Mouse (Mus musculus) heart, adult 2 months (tissue): Measurements from ENCODE around the gene Iscu. TPM values are rescaled to one million over a fixed set of nuclear protein-coding genes. Genes with fewer than 3 reads are reported as not detected.
"Not testable (repeated sequence)": the region's sequence is repeated elsewhere in the genome, so short reads cannot be mapped to it uniquely, and the experiment has no call there.

Source experiments
- DNase-seq, 2 experiments: peaks; one replicate each; pipeline ENCODE4 v3.0.0; 2021
- H3K27ac ChIP-seq: fragments of 200-600 bp; 2 replicates; pipeline ENCODE4 v1.8.1; 2022
- H3K27me3 ChIP-seq: fragments of 200-500 bp; 2 replicates; pipeline ENCODE4 v1.6.1; 2012; ENCODE audit warnings: mild to moderate bottlenecking, low read length, inconsistent platforms, mixed read lengths; ENCODE audit not compliant: control insufficient read depth, insufficient read depth
- H3K36me3 ChIP-seq: fragments of 200-500 bp; 2 replicates; pipeline ENCODE4 v1.6.1; 2012; ENCODE audit warnings: low read length, inconsistent platforms; ENCODE audit not compliant: control insufficient read depth, insufficient read depth
- H3K4me1 ChIP-seq: fragments of 200-500 bp; 2 replicates; pipeline ENCODE4 v1.6.1; 2011; ENCODE audit warnings: low read length; ENCODE audit not compliant: control insufficient read depth, insufficient read depth
- H3K4me3 ChIP-seq: fragments of 200-600 bp; 2 replicates; pipeline ENCODE4 v1.8.1; 2022
- H3K79me2 ChIP-seq: fragments of 200-500 bp; replicated peaks from 2 replicates; pipeline ENCODE4 v1.6.1; 2012; ENCODE audit warnings: mild to moderate bottlenecking, inconsistent platforms, low read length, moderate library complexity, mixed read lengths; ENCODE audit not compliant: control insufficient read depth, insufficient read depth
- H3K9ac ChIP-seq: fragments of 200-500 bp; 2 replicates; pipeline ENCODE4 v1.6.1; 2012; ENCODE audit warnings: low read depth, mild to moderate bottlenecking, control low read depth, inconsistent platforms, low read length, mixed read lengths
- CTCF ChIP-seq: fragments of 200-600 bp; IDR thresholded peaks from 2 replicates; pipeline ENCODE4 v1.8.1; 2022; ENCODE audit warnings: antibody characterized with exemption, mild to moderate bottlenecking, moderate library complexity
- EP300 ChIP-seq: fragments of 200-500 bp; IDR thresholded peaks from 2 replicates; pipeline ENCODE4 v1.6.1; 2011; ENCODE audit warnings: low read depth, low read length, control low read depth; ENCODE audit not compliant: insufficient read depth
- POLR2A ChIP-seq: fragments of 200-500 bp; IDR thresholded peaks from 2 replicates; pipeline ENCODE4 v1.6.1; 2011; ENCODE audit warnings: mild to moderate bottlenecking, low read depth, low read length, control low read depth; ENCODE audit not compliant: insufficient read depth
- WGBS: fragments of 180-500 bp; shearing (Covaris S2); methylation state at CpG from one replicate; pipeline ENCODE4 v1.1.7; 2018; 5-methylcytosine and 5-hydroxymethylcytosine counted together
- intact Hi-C: fragments of 180-260 bp; cut with DNase I; formaldehyde crosslinking; loops from one replicate; pipeline ENCODE4 v1.15.1; 2025
- polyA plus RNA-seq: library from polyadenylated mRNA; depleted of rRNA; stranded (reverse); fragments of >200 nt; gene quantifications from 2 replicates; pipeline ENCODE4 v1.2.3, GENCODE M21; 2012
- total RNA-seq, 2 experiments: library from RNA; stranded (reverse); gene quantifications; 2 replicates each; pipeline ENCODE4 v1.2.3; 2021

The Iscu gene
- total and polyA plus RNA-seq, 3 experiments: 168 to 202 (median 176) TPM

- WGBS: 8% methylated on average over 12 of the region's 12 CpGs
- intact Hi-C loops: no loop called here
- Histone ChIP-seq H3K4me3 (no peak overlapping the region), H3K9ac (no peak overlapping the region), H3K36me3 (no peaks in the 10 kb centered on the region), H3K27me3 (no peaks in the 10 kb centered on the region), H3K27ac (peak overlapping the region; percentile 36), H3K4me1 (no peaks in the 10 kb centered on the region), H3K79me2 (no peaks in the 10 kb centered on the region)
- DNase-seq: peak; percentile 64 to 77
- 0 out of 2 replicates have a peak, but pooled peaks have one; percentile 10 for TF ChIP-seq EP300
- TF ChIP-seq POLR2A: no peak
- no peak for TF ChIP-seq CTCF
Observed at GRCm38 (mm10) chr5:113783581-113784001, 11.0 kb downstream of the Iscu start.

GRCm38 (mm10) chr5:113784104-113784503 is 11.6 kb downstream of the Iscu start:
- WGBS: 39% methylated on average over 3 of the region's 3 CpGs
- H3K9ac ChIP-seq, DNase-seq: not testable (repeated sequence)

GRCm38 (mm10) chr5:113786985-113787384 is 14.4 kb downstream of the Iscu start:
- no peak for TF ChIP-seq CTCF
- no peak for TF ChIP-seq EP300
- TF ChIP-seq POLR2A: no peak
- Histone ChIP-seq H3K9ac (no peak overlapping the region), H3K36me3 (no peaks in the 10 kb centered on the region), H3K27me3 (no peaks in the 10 kb centered on the region), H3K4me3 (no peak overlapping the region), H3K27ac (no peak overlapping the region), H3K4me1 (peaks cover 1% of the 10 kb centered on the region; the same call in 1 of the 2 replicates), H3K79me2 (no peaks in the 10 kb centered on the region)
- intact Hi-C loops: no loop called here
- WGBS: 71% methylated on average over 5 of the region's 5 CpGs
- no peak for DNase-seq

More at GRCm38 (mm10) chr5:113784104-113784503, 11.6 kb downstream of the Iscu start:
- H3K27me3 ChIP-seq, H3K4me3 ChIP-seq, H3K4me1 ChIP-seq, H3K36me3 ChIP-seq, intact Hi-C loops, H3K79me2 ChIP-seq: not testable (repeated sequence)
- H3K27ac ChIP-seq: peak overlapping the region; percentile 36

- Histone ChIP-seq H3K9ac (no peak overlapping the region), H3K79me2 (no peaks in the 10 kb centered on the region), H3K36me3 (no peaks in the 10 kb centered on the region), H3K27me3 (no peaks in the 10 kb centered on the region), H3K4me3 (no peak overlapping the region), H3K27ac (no peak overlapping the region), H3K4me1 (peaks cover 1% of the 10 kb centered on the region; the same call in 1 of the 2 replicates)
- WGBS: 61% methylated on average over 6 of the region's 6 CpGs
- intact Hi-C loops: no loop called here
- DNase-seq: no peak
- TF ChIP-seq CTCF (no peak), EP300 (no peak), POLR2A (no peak)
Observed at GRCm38 (mm10) chr5:113788645-113789044, 16.1 kb downstream of the Iscu start.

GRCm38 (mm10) chr5:113789075-113789788 is 16.7 kb downstream of the Iscu start:
- intact Hi-C loops: no loop called here
- H3K27me3 ChIP-seq: no peaks in the 10 kb centered on the region
- no peaks in the 10 kb centered on the region for H3K36me3 ChIP-seq
- no peak overlapping the region for H3K27ac ChIP-seq
- H3K4me3 ChIP-seq: no peak overlapping the region
- H3K4me1 ChIP-seq: peaks cover 1% of the 10 kb centered on the region; the same call in 1 of the 2 replicates
- H3K79me2 ChIP-seq: no peaks in the 10 kb centered on the region
- H3K9ac ChIP-seq: no peak overlapping the region
- DNase-seq: no peak
- TF ChIP-seq EP300: no peak
- no peak for TF ChIP-seq POLR2A
- no peak for TF ChIP-seq CTCF
- 50% methylated on average over 7 of the region's 7 CpGs for WGBS

GRCm38 (mm10) chr5:113790453-113791196 is 18.1 kb downstream of the Iscu start:
- no peaks in the 10 kb centered on the region for H3K27me3 ChIP-seq
- H3K4me1 ChIP-seq: peaks cover 1% of the 10 kb centered on the region; the same call in 1 of the 2 replicates
- TF ChIP-seq POLR2A (no peak), CTCF (no peak)
- intact Hi-C loops: no loop called here
- no peaks in the 10 kb centered on the region for H3K36me3 ChIP-seq
- H3K4me3 ChIP-seq: no peak overlapping the region
- H3K27ac ChIP-seq: no peak overlapping the region
- H3K9ac ChIP-seq: no peak overlapping the region
- H3K79me2 ChIP-seq: no peaks in the 10 kb centered on the region
- no peak for DNase-seq
- WGBS: 52% methylated on average over 11 of the region's 11 CpGs
